Mouse (Mus musculus) layer of hippocampus, adult 9-10 months (tissue): ENCODE measurements around the gene Prss8.
"Not testable (repeated sequence)": the region's sequence is repeated elsewhere in the genome, so short reads cannot be mapped to it uniquely, and the experiment has no call there.

Experiments
- DNase-seq: peaks from one replicate; pipeline ENCODE4 v3.0.0; 2022; ENCODE audit warnings: low spot score

The Prss8 gene

GRCm38 (mm10) chr7:127929923-127930322, at the start of gene Prss8:
Prss8 (minus strand) TSS chr7:127930104.
- no peak for DNase-seq

GRCm38 (mm10) chr7:127978856-127979255, 49.0 kb upstream of the Prss8 start:
- no peak for DNase-seq

- DNase-seq = no peak
Observed at GRCm38 (mm10) chr7:127974413-127974930, 44.6 kb upstream of the Prss8 start.

GRCm38 (mm10) chr7:127967922-127968828, 38.3 kb upstream of the Prss8 start:
- no peak for DNase-seq

- DNase-seq = peak; percentile 94
Observed at GRCm38 (mm10) chr7:127967004-127967921, 37.4 kb upstream of the Prss8 start, which contains the start of gene Fus. Fus (plus strand) TSS chr7:127967457.

GRCm38 (mm10) chr7:127966371-127966918, 36.5 kb upstream of the Prss8 start:
- no peak for DNase-seq

GRCm38 (mm10) chr7:127959364-127959763, 29.5 kb upstream of the Prss8 start:
- no peak for DNase-seq

GRCm38 (mm10) chr7:127952864-127953581, 23.1 kb upstream of the Prss8 start:
- DNase-seq = no peak

GRCm38 (mm10) chr7:127946470-127947023, 16.6 kb upstream of the Prss8 start, which contains the start of gene Prss36:
Prss36 (minus strand) TSS chr7:127946725.
- DNase-seq = no peak

GRCm38 (mm10) chr7:127944614-127945013, 14.7 kb upstream of the Prss8 start:
- no peak for DNase-seq

GRCm38 (mm10) chr7:127942097-127942496, 12.2 kb upstream of the Prss8 start:
- DNase-seq = not testable (repeated sequence)

- no peak for DNase-seq
Observed at GRCm38 (mm10) chr7:127936216-127936884, 6.4 kb upstream of the Prss8 start.

- DNase-seq = no peak
Observed at GRCm38 (mm10) chr7:127935748-127936159, 5.8 kb upstream of the Prss8 start.

GRCm38 (mm10) chr7:127935028-127935722, 5.3 kb upstream of the Prss8 start:
- DNase-seq = peak; percentile 85

- DNase-seq = no peak
Observed at GRCm38 (mm10) chr7:127934075-127934474, 4.2 kb upstream of the Prss8 start.

GRCm38 (mm10) chr7:127932273-127933031, 2.5 kb upstream of the Prss8 start:
- no peak for DNase-seq

- no peak for DNase-seq
Observed at GRCm38 (mm10) chr7:127931351-127932135, 1.6 kb upstream of the Prss8 start.

GRCm38 (mm10) chr7:127930636-127931035, 732 bp upstream of the Prss8 start:
- DNase-seq = no peak
